Mouse (Mus musculus): ENCODE data around the gene Slc3a1. TPM values are rescaled to one million over a fixed set of nuclear protein-coding genes. Genes with fewer than 3 reads are reported as not detected.

Slc3a1 gene
- polyA plus RNA-seq, 1 experiment from 2014 or later: 0.16 TPM

DNA sequence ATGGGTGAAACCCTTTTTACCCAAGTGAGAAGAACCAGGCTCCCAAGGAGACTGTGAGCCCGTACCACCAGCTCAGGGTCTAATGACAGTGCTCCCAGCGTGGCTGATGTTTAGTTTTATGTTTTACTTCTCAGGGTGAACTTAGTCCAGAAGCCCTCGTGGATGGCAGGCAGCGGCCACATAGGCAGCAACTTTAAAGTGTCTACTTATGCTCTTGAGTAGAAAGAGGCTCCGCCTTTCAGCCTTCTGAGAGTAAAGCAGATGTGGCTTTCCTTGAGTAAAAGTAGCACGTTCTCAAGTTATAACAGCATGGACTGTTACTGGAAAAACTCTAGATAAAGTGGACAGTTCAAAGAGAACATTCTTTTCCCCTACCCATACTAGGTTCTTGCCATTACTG, 32.3 kb upstream of the Slc3a1 start:
- DNase-seq (ENCODE audit: low spot score): peak; percentile 56
- H3K36me3 ChIP-seq (ENCODE audit: insufficient read depth, low read length): no peaks in the 10 kb centered on the region
- 53% methylated on average over 6 of the region's 6 CpGs for WGBS
- H3K4me1 ChIP-seq (ENCODE audit: insufficient read depth, low read depth, low read length): no peaks in the 10 kb centered on the region
- ATAC-seq: peak; percentile 58
- H3K27ac ChIP-seq (ENCODE audit: low read length): no peak overlapping the region
- no peaks in the 10 kb centered on the region for H3K27me3 ChIP-seq (replicated peaks; ENCODE audit: insufficient read depth, low read length)
- no peak for TF ChIP-seq CTCF (IDR thresholded peaks at IDR 0.05)
- no peak for TF ChIP-seq EP300 (IDR thresholded peaks at IDR 0.05)
- H3K4me3 ChIP-seq (ENCODE audit: low read depth, low read length): no peak overlapping the region
- H3K9me3 ChIP-seq (ENCODE audit: low read length): no peaks in the 10 kb centered on the region
- H3K9ac ChIP-seq (replicated peaks; ENCODE audit: low read depth): no peak overlapping the region
- no peak overlapping the region for H3K4me2 ChIP-seq (replicated peaks; ENCODE audit: low read depth, low read length)

- Histone ChIP-seq H3K36me3 (ENCODE audit: insufficient read depth, low read length) (no peaks in the 10 kb centered on the region), H3K4me1 (ENCODE audit: insufficient read depth, low read depth, low read length) (no peaks in the 10 kb centered on the region), H3K27ac (ENCODE audit: low read length) (no peak overlapping the region), H3K9ac (replicated peaks; ENCODE audit: low read depth) (no peak overlapping the region), H3K4me2 (replicated peaks; ENCODE audit: low read depth, low read length) (no peak overlapping the region), H3K4me3 (ENCODE audit: low read depth, low read length) (no peak overlapping the region), H3K27me3 (replicated peaks; ENCODE audit: insufficient read depth, low read length) (no peaks in the 10 kb centered on the region), H3K9me3 (ENCODE audit: low read length) (no peaks in the 10 kb centered on the region)
- WGBS: 85% methylated on average over 1 of the region's 1 CpGs
- no peak for TF ChIP-seq CTCF (IDR thresholded peaks at IDR 0.05)
- TF ChIP-seq EP300 (IDR thresholded peaks at IDR 0.05): no peak
- no peak for ATAC-seq
- DNase-seq (ENCODE audit: low spot score): no peak
These were observed 30.5 kb upstream of the Slc3a1 start for GRCm38 (mm10) chr17:84997639-84998038.

DNA sequence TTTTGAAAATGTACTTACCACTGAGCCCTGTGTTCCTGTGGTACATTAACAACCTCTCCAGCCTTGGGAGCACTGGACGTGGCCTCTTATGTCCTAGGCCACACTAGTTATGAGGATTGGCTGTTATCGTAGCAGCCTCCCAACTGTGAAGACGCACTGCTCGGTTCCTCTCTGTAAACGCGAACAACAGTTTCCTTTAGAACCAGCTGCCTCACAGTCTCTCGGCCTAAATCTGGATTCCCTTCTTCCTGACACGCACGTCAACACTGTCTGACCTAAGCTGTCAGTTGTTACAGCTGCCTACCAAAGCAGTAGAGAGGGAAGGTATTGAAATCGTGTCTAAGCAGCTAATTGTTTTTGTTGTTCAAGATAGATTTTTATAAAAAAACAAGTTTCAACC, 28.5 kb upstream of the Slc3a1 start:
- Histone ChIP-seq H3K9me3 (ENCODE audit: low read length) (no peaks in the 10 kb centered on the region), H3K36me3 (ENCODE audit: insufficient read depth, low read length) (no peaks in the 10 kb centered on the region), H3K4me3 (ENCODE audit: low read depth, low read length) (no peak overlapping the region), H3K4me1 (ENCODE audit: insufficient read depth, low read depth, low read length) (no peaks in the 10 kb centered on the region), H3K9ac (replicated peaks; ENCODE audit: low read depth) (no peak overlapping the region), H3K4me2 (replicated peaks; ENCODE audit: low read depth, low read length) (no peak overlapping the region), H3K27me3 (replicated peaks; ENCODE audit: insufficient read depth, low read length) (no peaks in the 10 kb centered on the region), H3K27ac (ENCODE audit: low read length) (no peak overlapping the region)
- no peak for ATAC-seq
- WGBS: 80% methylated on average over 10 of the region's 10 CpGs
- no peak for DNase-seq (ENCODE audit: low spot score)
- no peak for TF ChIP-seq CTCF (IDR thresholded peaks at IDR 0.05)

DNA sequence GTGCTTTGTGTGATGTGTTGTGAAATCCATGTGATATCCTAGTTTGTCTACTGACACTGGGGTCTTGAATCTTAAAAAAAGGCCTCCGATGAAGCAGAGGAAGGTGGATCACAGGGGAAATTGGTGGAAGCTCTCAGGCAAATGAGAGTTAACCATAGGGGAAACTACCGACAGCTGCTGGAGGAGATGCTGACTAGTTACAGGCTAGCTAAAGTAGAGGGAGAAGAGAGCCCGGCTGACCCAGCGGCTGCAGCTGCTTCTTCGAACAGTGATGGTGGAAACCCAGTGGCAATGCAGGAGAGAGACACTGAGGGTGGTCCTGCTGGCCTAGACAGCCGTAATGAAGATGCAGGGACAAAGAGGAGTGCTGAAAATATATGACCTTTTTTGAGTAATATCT, 14.7 kb upstream of the Slc3a1 start:
- Histone ChIP-seq H3K4me2 (replicated peaks; ENCODE audit: low read depth, low read length) (no peak overlapping the region), H3K27me3 (replicated peaks; ENCODE audit: insufficient read depth, low read length) (no peaks in the 10 kb centered on the region), H3K36me3 (ENCODE audit: insufficient read depth, low read length) (0 out of 2 replicates have a peak, but pooled peaks cover 4% of the 10 kb centered on the region), H3K4me3 (ENCODE audit: low read depth, low read length) (no peak overlapping the region), H3K9me3 (ENCODE audit: low read length) (no peaks in the 10 kb centered on the region), H3K4me1 (ENCODE audit: insufficient read depth, low read depth, low read length) (no peaks in the 10 kb centered on the region), H3K27ac (ENCODE audit: low read length) (no peak overlapping the region), H3K9ac (replicated peaks; ENCODE audit: low read depth) (no peak overlapping the region)
- TF ChIP-seq CTCF (IDR thresholded peaks at IDR 0.05) (no peak), EP300 (IDR thresholded peaks at IDR 0.05) (no peak)
- DNase-seq (ENCODE audit: low spot score) (no peak), ATAC-seq (no peak)
- 82% methylated on average over 6 of the region's 6 CpGs for WGBS

DNA sequence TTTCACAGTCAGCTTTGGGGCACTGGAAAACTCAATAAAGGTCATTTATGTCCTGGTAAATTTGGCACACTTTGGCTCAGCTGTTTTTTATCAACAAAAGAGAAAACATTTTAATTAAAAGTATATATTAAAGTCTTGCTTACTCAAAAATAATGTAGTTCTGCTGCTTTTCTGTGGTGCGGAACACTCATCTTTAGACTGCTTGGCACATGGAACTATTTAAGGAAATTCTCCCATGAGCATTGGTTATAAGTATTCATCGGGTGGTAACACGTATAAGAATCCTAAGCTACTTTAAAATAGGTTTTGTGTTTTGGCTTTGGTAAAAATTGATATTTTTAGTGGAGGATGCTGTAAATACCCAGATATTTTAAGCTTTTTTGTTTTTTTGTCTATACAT, 13.5 kb upstream of the Slc3a1 start:
- Histone ChIP-seq H3K27ac (ENCODE audit: low read length) (no peak overlapping the region), H3K4me2 (replicated peaks; ENCODE audit: low read depth, low read length) (no peak overlapping the region), H3K9ac (replicated peaks; ENCODE audit: low read depth) (no peak overlapping the region), H3K36me3 (ENCODE audit: insufficient read depth, low read length) (0 out of 2 replicates have a peak, but pooled peaks cover 4% of the 10 kb centered on the region), H3K9me3 (ENCODE audit: low read length) (no peaks in the 10 kb centered on the region), H3K27me3 (replicated peaks; ENCODE audit: insufficient read depth, low read length) (no peaks in the 10 kb centered on the region), H3K4me1 (ENCODE audit: insufficient read depth, low read depth, low read length) (no peaks in the 10 kb centered on the region), H3K4me3 (ENCODE audit: low read depth, low read length) (no peak overlapping the region)
- no peak for TF ChIP-seq EP300 (IDR thresholded peaks at IDR 0.05)
- TF ChIP-seq CTCF (IDR thresholded peaks at IDR 0.05): no peak
- ATAC-seq: no peak
- no peak for DNase-seq (ENCODE audit: low spot score)
- 95% methylated on average over 3 of the region's 3 CpGs for WGBS

DNA sequence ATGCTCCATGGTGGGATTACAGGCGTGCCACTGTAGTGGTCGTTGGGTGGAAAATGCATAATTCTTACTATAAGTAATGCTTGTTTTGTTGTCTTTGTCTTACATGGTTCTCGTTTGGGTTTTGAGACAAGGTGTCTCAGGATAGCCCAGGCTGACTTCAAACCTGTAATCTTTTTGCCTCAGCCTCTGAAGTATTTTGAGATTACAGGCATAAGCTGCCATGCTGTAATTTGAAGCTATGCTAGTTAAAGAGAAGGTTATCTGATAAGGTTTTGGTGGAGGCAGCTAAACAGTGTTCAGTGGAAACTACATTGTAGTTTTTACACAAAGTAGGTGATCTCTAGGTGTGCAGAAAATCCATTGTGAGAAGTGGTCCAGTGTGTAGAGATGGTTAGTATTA, 9.8 kb upstream of the Slc3a1 start:
- ATAC-seq (no peak), DNase-seq (ENCODE audit: low spot score) (no peak)
- Histone ChIP-seq H3K4me3 (ENCODE audit: low read depth, low read length) (no peak overlapping the region), H3K9me3 (ENCODE audit: low read length) (no peaks in the 10 kb centered on the region), H3K9ac (replicated peaks; ENCODE audit: low read depth) (no peak overlapping the region), H3K27ac (ENCODE audit: low read length) (no peak overlapping the region), H3K4me1 (ENCODE audit: insufficient read depth, low read depth, low read length) (no peaks in the 10 kb centered on the region), H3K36me3 (ENCODE audit: insufficient read depth, low read length) (no peaks in the 10 kb centered on the region), H3K27me3 (replicated peaks; ENCODE audit: insufficient read depth, low read length) (no peaks in the 10 kb centered on the region), H3K4me2 (replicated peaks; ENCODE audit: low read depth, low read length) (no peak overlapping the region)
- TF ChIP-seq CTCF (IDR thresholded peaks at IDR 0.05): no peak
- TF ChIP-seq EP300 (IDR thresholded peaks at IDR 0.05): no peak
- WGBS: 94% methylated on average over 3 of the region's 3 CpGs

DNA sequence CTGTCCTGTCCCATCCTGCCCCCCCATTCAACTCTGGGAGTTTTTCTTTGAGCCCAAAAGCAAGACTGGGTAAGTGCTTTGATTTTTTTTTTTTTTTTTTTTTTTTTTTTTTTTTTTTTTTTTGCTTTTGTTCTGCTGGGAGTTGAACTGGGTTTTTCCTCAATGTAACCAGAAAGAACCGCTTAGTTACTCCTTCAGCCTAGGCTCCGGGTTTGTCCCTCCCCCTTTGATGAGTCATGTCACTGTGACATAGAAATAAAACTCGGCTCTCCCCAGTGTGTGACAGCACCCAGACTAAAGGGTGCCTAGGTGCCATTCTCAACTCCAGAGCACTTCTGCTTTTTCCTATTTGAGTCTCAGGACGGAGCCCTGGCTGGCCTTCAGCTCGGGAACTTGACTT, 9.4 kb upstream of the Slc3a1 start:
- Histone ChIP-seq H3K4me2 (replicated peaks; ENCODE audit: low read depth, low read length) (no peak overlapping the region), H3K9ac (replicated peaks; ENCODE audit: low read depth) (no peak overlapping the region), H3K9me3 (ENCODE audit: low read length) (no peaks in the 10 kb centered on the region), H3K4me3 (ENCODE audit: low read depth, low read length) (no peak overlapping the region), H3K36me3 (ENCODE audit: insufficient read depth, low read length) (no peaks in the 10 kb centered on the region), H3K27ac (ENCODE audit: low read length) (no peak overlapping the region), H3K27me3 (replicated peaks; ENCODE audit: insufficient read depth, low read length) (no peaks in the 10 kb centered on the region), H3K4me1 (ENCODE audit: insufficient read depth, low read depth, low read length) (no peaks in the 10 kb centered on the region)
- TF ChIP-seq CTCF (IDR thresholded peaks at IDR 0.05): no peak
- no peak for TF ChIP-seq EP300 (IDR thresholded peaks at IDR 0.05)
- ATAC-seq: no peak
- DNase-seq (ENCODE audit: low spot score): peak; percentile 22
- 78% methylated on average over 5 of the region's 5 CpGs for WGBS
